Mouse (Mus musculus): Measurements from ENCODE around the gene Helz.

DNA sequence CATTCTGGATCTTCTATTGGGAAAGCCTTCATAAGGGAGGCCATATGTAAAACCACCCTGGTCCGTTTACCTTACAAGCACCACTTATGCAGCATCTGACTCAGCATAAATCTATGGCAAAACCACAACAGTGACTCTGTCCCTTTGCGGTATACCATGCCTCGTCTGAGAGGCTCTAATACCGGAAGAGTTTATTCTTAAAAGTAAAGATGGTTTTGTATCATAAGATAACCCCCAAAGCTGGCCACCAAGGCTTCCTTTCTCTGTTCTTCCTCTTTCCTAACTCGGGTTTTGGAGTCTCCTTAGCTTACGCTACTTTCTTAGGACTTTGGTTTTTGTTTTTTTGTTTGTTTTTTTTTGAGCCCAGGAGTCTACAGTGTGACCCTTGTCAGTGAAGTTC, 145.6 kb downstream of the Helz start:
- TF ChIP-seq POLR2A (IDR thresholded peaks at IDR 0.05; ENCODE audit: borderline replicate concordance, extremely low read depth, insufficient read depth, insufficient read length, poor library complexity, severe bottlenecking) (no peak), CTCF (IDR thresholded peaks at IDR 0.05; ENCODE audit: borderline replicate concordance, extremely low read depth, insufficient read depth, insufficient read length) (no peak)

Data from brain, embryonic 14.5 days (tissue).